Mouse (Mus musculus): ENCODE data around the gene Gchfr.
A peak's percentile ranks its signal among the peaks of the same experiment; 100 is the strongest.

Gene Gchfr

GRCm38 (mm10) chr2:119173991-119174651 is 6.5 kb downstream of the Gchfr start, which contains the start of gene Gm14137:
Gene Gm14137, plus strand, starts transcription at chr2:119174509.
- DNase-seq (ENCODE audit: low spot score), result no peak

DNA sequence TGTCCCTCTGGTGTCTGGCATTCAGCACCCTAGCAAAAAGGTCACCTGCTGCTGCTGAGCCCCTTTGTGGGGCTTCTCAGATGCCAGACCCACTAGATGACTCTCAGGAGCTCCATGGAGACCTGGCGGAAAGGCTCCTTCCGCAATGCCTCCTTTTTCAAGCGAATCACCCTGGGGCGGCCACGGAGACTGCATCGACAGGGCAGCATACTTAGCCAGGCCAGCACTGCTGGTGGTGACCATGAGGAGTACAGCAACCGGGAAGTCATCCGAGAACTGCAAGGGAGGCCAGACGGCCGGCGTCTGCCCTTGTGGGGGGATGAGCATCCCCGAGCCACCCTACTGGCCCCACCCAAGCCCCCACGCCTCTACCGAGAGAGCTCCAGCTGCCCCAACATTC is 7.3 kb downstream of the Gchfr start:
- no peak for DNase-seq (ENCODE audit: low spot score)

DNA sequence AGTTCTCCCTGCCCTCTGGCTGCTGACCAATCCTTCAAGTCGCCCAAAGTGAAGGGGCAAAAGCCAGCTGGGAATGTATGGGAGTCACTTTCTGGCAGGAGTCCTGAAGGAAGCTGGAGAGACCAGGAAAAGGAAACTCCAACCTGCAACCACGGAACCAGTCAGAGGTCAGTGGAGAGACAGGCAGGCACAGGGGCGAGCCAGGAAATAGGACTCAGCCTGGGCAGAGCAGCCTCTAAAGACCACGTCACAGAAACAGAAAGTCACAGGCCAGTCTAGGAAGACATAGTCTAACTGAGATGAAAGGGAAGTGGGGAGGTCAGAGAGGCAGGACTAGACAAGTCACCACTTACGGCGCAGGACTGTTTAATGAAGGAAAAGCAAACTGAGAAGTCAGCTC is 8.0 kb downstream of the Gchfr start:
- no peak for DNase-seq (ENCODE audit: low spot score)

- no peak for DNase-seq (ENCODE audit: low spot score)
Observed at GRCm38 (mm10) chr2:119176761-119177160, 9.2 kb downstream of the Gchfr start.

- DNase-seq (ENCODE audit: low spot score), result no peak
Observed at GRCm38 (mm10) chr2:119177384-119177939, 9.9 kb downstream of the Gchfr start.

DNA sequence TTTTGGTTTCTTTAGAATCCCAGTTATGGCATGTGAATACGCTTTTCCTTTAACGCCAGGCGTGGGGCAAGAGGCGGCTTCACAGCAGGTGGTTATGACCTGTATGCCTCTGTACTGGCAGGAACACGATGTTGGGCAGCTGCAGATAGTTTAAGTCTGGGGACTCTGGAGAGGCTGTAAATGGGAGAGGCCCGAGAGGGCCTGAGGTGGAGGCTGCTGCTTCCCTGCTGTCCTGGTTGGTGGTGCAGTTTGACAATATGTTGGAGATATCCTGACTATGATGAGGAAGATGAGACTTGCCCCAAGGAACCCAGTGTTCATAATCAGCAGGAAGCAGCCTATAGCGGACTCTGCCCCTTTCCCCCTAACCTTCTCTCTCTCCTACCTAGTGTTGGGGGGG is 15.3 kb downstream of the Gchfr start:
- no peak for DNase-seq (ENCODE audit: low spot score)

- peak; percentile 89 for DNase-seq (ENCODE audit: low spot score)
Observed at GRCm38 (mm10) chr2:119189029-119189710, 21.6 kb downstream of the Gchfr start.

DNA sequence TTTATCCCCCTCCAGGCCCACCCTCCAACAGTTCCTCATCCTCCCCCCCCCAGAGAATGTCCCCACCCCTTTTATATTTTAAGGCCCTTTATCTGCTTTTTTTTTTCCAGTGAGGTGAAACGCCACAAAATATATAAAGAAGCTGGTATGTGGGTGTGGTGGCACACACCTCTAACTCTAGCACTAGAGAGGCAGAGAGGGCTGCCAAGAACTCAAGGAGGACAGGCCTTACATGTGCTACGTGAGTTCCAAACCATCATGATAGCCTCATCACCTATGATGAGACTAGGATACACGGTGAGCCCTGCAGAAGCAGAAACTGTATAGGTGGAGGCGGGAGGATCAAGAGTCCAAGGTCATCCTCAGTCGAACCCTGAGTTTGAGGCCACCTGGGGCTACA is 23.4 kb downstream of the Gchfr start:
- no peak for DNase-seq (ENCODE audit: low spot score)

GRCm38 (mm10) chr2:119194140-119194539 is 26.6 kb downstream of the Gchfr start:
- no peak for DNase-seq (ENCODE audit: low spot score)

- no peak for DNase-seq (ENCODE audit: low spot score)
Observed at GRCm38 (mm10) chr2:119196316-119197108, 28.9 kb downstream of the Gchfr start.

DNA sequence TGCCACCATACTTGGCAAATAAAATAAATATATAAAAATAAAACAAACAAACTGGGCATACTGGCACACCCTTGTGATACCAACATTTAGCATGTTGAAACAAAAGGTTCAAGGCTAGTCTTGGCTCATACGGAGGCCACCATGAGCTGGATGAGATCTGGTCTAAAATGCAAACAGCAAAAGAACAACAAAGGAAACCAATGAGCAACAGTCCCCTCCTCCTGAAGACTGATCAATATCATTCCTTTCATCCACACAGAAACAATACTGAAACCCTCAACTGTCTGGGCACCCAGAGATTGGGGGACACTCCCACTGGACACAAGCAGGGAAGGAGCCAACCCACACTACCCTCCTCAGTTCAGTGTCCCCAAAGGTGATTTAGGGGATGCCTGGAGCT is 29.9 kb downstream of the Gchfr start:
- no peak for DNase-seq (ENCODE audit: low spot score)

GRCm38 (mm10) chr2:119198049-119198448 is 30.5 kb downstream of the Gchfr start:
- DNase-seq (ENCODE audit: low spot score), result no peak

DNA sequence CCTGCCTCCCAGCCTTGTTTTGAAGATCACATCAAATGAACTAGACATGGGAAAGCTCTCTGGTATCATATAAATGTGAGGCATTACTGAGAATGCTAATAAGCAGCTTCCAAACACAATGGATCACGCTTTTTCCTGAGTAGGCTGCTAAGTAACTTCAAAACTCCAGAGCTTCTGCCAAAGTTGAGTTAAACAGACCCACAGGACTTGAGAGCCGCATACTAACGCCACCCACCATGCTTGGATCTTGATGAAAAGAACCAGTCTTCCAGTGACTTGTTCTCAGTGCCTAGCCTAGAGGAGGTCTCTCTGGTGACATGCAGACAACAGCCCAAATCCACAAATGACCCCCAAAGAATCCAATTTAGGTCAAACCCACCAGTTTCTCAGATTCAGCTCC is 31.4 kb downstream of the Gchfr start:
- DNase-seq (ENCODE audit: low spot score), result no peak

DNA sequence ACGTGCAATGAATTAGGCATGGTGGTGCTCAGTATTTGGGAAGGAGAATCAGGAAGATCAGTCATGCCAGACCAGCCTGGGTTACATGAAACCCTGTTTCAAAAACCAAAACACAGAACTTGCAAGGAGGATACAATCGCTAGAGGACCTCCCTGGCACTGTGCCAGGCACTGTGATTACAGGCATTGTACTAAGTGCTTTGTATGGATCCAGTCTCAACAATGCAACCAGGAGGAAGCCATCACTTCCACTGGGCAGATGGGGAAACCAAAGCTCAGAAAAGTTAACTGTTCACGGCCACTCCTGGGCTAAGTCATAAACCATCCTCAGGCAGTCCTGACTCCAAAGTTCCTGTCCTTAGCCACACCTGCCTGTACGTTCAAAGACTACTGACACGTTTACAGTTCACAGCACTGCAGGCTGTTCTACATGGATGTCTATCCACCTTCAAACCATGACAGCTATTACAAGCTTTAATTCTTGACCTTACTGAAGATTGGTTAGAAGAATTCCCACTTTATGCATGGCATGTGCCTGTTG is 35.4 kb downstream of the Gchfr start:
- no peak for DNase-seq (ENCODE audit: low spot score)

- no peak for DNase-seq (ENCODE audit: low spot score)
Observed at GRCm38 (mm10) chr2:119203871-119204460, 36.4 kb downstream of the Gchfr start.

DNA sequence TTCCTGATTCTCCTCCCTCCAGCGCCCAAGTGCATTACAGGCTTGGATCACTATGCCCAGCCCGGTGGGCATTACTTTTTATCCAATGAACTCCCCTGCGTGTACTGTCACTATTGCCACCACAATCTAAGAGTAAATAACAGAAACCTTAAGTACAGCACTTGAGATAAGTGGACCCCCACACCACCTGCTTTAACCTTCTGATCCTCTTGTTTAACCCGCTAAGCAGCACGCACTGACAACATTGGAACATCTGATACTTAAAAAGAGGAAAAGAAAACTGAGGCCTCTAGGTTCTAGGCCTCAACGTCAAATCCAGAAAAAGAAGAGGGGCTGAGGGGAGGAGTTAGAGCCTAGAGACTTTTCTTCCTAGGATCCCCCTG is 40.4 kb downstream of the Gchfr start:
- no peak for DNase-seq (ENCODE audit: low spot score)

- peak; percentile 98 for DNase-seq (ENCODE audit: low spot score)
Observed at GRCm38 (mm10) chr2:119208344-119209175, 41.0 kb downstream of the Gchfr start, which contains the start of the genes Zfyve19 and Dnajc17. Gene Zfyve19, plus strand, starts transcription at chr2:119208617. Gene Dnajc17, minus strand, starts transcription at chr2:119208795.

DNA sequence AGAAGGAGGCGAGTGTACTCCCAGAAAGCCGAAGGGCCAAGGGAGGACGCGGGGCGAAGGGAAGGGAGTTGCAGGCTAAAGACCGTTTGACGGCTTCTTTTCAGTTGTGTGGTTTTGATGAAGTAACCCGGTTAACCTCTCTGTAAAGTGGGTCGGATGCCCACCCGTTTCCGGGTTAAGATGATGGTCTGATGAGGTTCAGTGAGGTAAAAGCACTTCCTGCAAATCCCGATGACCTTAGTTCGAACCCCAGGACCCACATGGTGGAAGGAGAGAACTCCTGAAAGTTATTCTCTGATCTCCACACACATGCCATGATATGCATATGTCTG is 41.6 kb downstream of the Gchfr start:
- no peak for DNase-seq (ENCODE audit: low spot score)
